Mouse (Mus musculus) Muller cell, postnatal 12 days (primary cell): ENCODE data around the gene 1110008P14Rik.

Experiments
- DNase-seq: peaks from one replicate; pipeline ENCODE4 v3.0.0-alpha.2; 2015; ENCODE audit errors: inconsistent ontology term

Gene 1110008P14Rik

GRCm38 (mm10) chr2:32408429-32409424 lies 27.0 kb upstream of the 1110008P14Rik start:
- no peak for DNase-seq

- DNase-seq = no peak
These were observed 25.5 kb upstream of the 1110008P14Rik start for GRCm38 (mm10) chr2:32407144-32407824.

GRCm38 (mm10) chr2:32404663-32405062 lies 22.9 kb upstream of the 1110008P14Rik start:
- peak; percentile 81 for DNase-seq

- no peak for DNase-seq
These were observed 15.0 kb upstream of the 1110008P14Rik start for GRCm38 (mm10) chr2:32396695-32397094.

DNA sequence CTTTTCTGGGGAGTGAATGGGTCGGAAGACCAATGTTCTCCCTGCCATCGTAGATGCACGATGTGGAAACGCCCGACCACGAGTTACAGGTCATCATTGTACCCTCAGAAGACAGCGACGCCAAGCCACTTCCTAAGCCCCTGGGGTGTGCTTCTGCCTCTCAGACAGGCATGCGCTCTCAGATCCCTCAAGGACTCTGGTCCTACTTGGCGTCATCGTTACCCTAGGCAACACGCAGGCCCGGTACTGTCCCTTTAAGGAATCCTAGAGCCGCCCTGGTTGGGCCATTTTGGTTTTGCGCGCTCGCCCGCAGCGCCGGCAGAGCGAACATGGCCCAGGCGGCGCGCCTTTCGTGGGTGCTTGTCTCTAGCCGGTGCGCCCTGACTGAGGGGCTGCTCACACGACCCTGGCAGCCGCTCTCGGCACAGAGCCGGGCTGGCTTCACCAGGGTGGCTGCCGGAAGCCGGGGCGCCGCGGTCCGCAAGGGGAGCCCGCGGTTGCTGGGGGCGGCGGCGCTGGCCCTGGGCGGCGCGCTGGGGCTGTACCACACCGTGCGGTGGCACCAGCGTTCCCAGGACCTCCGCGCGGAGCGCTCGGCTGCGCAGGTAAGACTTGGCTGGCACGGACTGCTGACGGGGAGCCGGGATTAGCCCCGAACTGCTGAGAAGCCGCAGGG lies 14.3 kb upstream of the 1110008P14Rik start:
- DNase-seq = peak; percentile 97

DNA sequence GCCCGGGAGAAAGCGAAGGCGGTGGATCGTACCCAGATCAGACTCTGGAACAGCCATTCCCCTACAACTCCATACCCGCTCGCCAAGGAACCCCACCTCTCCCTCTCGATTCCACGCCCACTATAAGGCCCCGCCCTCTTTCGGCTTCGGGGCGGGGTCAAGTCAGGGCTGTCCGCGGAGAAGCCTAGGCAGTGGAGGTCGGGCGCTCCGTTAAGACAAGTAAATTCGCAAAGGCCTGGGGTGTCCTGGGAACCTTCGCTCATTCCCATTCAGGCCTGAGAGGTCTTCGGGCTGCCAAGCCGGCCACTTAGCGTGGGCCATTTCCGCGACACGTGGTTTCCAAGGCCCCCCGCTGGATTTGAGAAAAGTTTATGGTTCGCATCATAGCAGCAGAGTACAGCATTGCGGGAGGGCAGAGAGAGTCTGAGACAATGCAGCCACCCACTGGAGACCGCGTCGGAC lies 13.8 kb upstream of the 1110008P14Rik start, which contains the start of gene Ptges2:
Ptges2 (plus strand) TSS at position 413 of the 462 bp plus-strand sequence.
- DNase-seq = peak; percentile 96

- no peak for DNase-seq
These were observed 13.2 kb upstream of the 1110008P14Rik start for GRCm38 (mm10) chr2:32394973-32395372.

- no peak for DNase-seq
These were observed 10.3 kb upstream of the 1110008P14Rik start for GRCm38 (mm10) chr2:32392063-32392462.

GRCm38 (mm10) chr2:32390871-32391270 lies 9.1 kb upstream of the 1110008P14Rik start:
- no peak for DNase-seq

- DNase-seq = no peak
These were observed 7.4 kb upstream of the 1110008P14Rik start for GRCm38 (mm10) chr2:32389157-32389556.

DNA sequence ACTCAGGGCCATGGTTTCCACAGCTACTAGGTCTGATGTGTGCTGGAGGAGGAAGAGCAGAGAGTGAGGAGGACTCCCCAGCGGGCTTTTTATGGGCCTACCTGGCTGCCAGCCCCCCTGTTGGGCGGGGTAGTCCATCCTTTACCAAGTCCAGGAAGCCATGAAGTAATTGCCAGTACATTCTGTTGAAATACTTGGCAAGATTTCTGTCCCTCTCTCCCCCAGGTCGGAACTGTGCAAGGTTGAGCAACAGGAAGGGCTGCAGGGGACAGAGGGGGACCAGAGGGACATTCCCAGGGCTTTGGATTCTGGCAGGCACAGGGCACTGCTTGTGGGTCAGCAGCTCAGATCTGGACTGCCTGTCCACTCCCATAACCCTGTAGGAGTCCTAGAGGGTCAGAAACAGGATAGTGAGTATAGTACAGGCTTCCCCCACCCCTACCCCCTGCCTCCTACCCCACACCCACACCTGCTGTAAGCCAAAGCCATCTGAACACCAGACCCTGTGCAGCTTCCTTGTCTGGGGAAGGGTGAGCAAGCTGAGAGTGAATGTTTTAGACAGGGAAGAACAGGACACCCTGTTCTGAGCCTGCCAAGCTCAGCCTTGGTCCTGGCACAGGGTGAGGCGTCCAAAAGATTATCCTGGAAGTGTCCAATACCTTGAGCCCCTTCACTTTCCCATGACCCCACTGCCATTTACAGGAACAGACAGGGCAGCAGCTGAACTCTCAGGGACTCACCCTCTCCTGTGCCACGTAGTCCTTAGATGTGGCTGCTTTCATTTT lies 6.2 kb upstream of the 1110008P14Rik start, which contains the start of gene Lcn2:
Lcn2 (minus strand) TSS at position 547 of the 785 bp plus-strand sequence.
- no peak for DNase-seq

DNA sequence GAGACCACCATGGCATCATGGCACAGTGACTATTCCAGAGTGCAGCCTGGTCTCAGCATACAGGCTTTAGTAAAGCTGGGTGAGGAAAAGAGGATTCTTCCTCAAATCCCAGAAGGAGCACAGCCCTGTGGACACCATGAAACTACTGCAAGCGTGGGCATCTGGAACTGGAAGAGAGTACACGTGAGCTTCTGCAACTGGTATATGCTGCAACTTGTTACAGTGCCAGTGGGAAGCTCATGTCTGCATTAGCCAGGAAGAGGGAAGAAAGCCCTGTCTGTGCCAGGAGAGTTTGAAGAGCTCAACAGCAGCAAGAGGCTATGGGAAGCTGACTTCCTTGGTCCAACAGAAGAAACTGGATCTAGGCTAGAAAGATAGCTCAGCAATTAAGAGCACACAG lies 951 bp upstream of the 1110008P14Rik start:
- no peak for DNase-seq

DNA sequence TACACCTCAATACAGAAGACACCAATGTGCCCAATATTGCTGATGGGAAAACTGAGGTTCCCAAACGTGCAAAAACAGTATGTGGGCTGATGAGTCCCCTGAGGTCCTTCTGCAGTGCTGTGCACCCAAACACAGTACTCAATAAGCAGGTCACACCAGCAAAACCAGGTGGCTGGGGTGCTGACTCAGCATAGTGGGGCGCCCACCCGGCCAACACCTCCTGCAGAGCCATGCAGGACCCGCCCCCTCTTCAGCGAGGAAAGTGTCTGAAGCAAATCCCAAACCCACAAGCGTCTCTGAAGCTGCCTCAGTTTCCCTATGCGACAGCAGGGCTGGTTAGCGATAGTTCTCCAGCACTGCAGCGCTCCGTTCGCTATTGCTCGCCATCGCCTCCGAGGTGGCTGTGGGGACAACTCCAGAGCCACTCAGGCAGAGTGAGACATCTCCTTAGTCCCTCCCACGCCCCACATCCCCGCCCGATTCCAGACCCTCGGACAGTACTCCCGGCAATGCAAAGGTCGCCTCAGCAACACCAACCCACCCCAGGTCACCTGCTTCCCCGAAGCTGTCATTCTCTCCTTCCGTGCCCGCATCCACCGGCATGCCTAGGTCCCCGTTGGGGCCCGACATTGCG lies 480 bp downstream of the 1110008P14Rik start:
- no peak for DNase-seq

- DNase-seq = peak; percentile 57
These were observed 1.7 kb downstream of the 1110008P14Rik start for GRCm38 (mm10) chr2:32380001-32380500.

DNA sequence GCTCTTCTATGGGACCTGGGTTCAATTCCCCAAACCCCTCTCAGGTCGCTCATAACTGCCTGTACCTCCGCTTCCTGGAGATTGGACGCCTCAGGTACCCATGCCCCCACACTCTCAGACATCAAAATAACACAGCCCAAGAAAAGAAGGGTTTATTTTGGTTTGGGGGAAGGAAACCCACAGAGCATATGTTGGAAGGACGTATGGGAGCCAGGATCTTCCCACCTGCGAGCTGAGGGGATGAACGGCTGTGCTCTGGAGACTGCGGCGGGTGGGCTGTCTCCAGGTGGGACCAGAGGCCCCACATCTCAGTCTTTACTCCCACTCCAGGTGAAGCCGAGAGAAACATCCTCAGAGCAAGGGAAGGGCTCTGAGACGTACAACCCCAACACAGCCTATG lies 4.8 kb downstream of the 1110008P14Rik start:
- no peak for DNase-seq

DNA sequence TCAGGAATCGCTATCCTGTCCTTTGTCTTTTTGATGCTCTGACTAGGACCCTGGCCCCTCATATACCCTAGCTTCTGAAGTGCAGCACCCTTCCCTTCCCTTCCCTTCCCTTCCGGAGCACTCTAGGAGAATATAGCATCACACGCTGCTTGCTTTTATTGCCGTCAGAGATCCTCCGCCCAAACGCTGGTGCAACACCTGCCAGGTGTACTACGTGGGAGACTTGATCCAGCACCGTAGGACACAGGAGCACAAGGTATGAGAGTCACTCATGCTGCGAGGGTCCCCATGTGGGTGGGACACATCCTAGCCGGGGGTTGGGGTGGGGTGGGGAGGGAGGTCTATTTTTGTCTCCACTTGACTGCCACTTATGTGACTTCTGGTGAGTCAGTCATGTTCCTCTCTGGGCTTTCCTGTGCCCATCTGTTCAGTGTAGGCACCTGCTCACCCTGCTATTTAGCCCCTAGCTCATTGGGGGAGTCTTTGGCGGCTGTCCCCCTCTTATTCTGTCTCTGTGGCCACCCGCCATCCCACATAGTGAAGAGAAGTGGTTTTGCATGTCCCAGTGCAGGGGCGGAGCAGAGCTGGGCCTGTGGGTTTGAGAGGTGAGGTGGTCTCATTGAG lies 6.3 kb downstream of the 1110008P14Rik start:
- DNase-seq = no peak

GRCm38 (mm10) chr2:32374191-32374590 lies 7.5 kb downstream of the 1110008P14Rik start:
- DNase-seq = no peak

GRCm38 (mm10) chr2:32367315-32367714 lies 14.4 kb downstream of the 1110008P14Rik start:
- DNase-seq = no peak

- DNase-seq = no peak
These were observed 17.6 kb downstream of the 1110008P14Rik start for GRCm38 (mm10) chr2:32364121-32364520.
